Mouse (Mus musculus) hindbrain, embryonic 14.5 days (tissue): Measurements from ENCODE around the gene Btnl9. TPM values are rescaled to one million over a fixed set of nuclear protein-coding genes. Genes with fewer than 3 reads are reported as not detected.

Experiments used
- ATAC-seq: fragments of 200-750 bp; cut with Nextera tagmentation; 2 replicates; pipeline ENCODE4 v1.8.0; 2017; ENCODE audit warnings: moderate number of reproducible peaks, mild to moderate bottlenecking, moderate TSS enrichment, moderate library complexity; ENCODE audit not compliant: low FRiP score
- DNase-seq: peaks from one replicate; pipeline ENCODE4 v3.0.0-alpha.2; 2015; ENCODE audit warnings: low spot score
- H3K27ac ChIP-seq: fragments of 300-500 bp; sonication (generic); 2 replicates; pipeline ENCODE4 v1.5.1; 2014; ENCODE audit warnings: mild to moderate bottlenecking, moderate library complexity
- H3K27me3 ChIP-seq: fragments of 300-500 bp; sonication (generic); 2 replicates; pipeline ENCODE4 v1.6.1; 2014; ENCODE audit warnings: mild to moderate bottlenecking, low read length, mixed read lengths; ENCODE audit not compliant: control insufficient read depth, insufficient read depth
- H3K36me3 ChIP-seq: fragments of 300-500 bp; sonication (generic); replicated peaks from 2 replicates; pipeline ENCODE4 v1.6.1; 2014; ENCODE audit not compliant: control insufficient read depth, insufficient read depth
- H3K4me1 ChIP-seq: fragments of 300-500 bp; sonication (generic); replicated peaks from 2 replicates; pipeline ENCODE4 v1.6.1; 2014; ENCODE audit warnings: antibody characterized with exemption, low read length, mixed read lengths; ENCODE audit not compliant: control insufficient read depth, insufficient read depth
- H3K4me2 ChIP-seq: fragments of 300-500 bp; sonication (generic); replicated peaks from 2 replicates; pipeline ENCODE4 v1.6.1; 2014; ENCODE audit warnings: mild to moderate bottlenecking, moderate library complexity
- H3K4me3 ChIP-seq: fragments of 300-500 bp; sonication (generic); replicated peaks from 2 replicates; pipeline ENCODE4 v1.5.1; 2014; ENCODE audit warnings: mild to moderate bottlenecking, low read length
- H3K9ac ChIP-seq: fragments of 300-500 bp; sonication (generic); 2 replicates; pipeline ENCODE4 v1.6.1; 2014
- H3K9me3 ChIP-seq: fragments of 300-500 bp; sonication (generic); 2 replicates; pipeline ENCODE4 v1.6.1; 2016; ENCODE audit warnings: low read length; ENCODE audit not compliant: control insufficient read depth
- WGBS: fragments of 180-500 bp; shearing (Covaris S2); extraction: QIAGEN DNeasy Blood & Tissue Kit; methylation state at CpG from one replicate; pipeline ENCODE4 v1.1.7; 2014; 5-methylcytosine and 5-hydroxymethylcytosine counted together
- polyA plus RNA-seq: library from polyadenylated mRNA; unstranded; fragments of >200 nt; fragmentation: Nextera tagmentation; extraction: Ambion mirVana; gene quantifications from 2 replicates; pipeline ENCODE4 v1.2.1, GENCODE M21; 2014

Btnl9 gene
- polyA plus RNA-seq: 0.05 and 0.11 TPM in 2 replicates

DNA sequence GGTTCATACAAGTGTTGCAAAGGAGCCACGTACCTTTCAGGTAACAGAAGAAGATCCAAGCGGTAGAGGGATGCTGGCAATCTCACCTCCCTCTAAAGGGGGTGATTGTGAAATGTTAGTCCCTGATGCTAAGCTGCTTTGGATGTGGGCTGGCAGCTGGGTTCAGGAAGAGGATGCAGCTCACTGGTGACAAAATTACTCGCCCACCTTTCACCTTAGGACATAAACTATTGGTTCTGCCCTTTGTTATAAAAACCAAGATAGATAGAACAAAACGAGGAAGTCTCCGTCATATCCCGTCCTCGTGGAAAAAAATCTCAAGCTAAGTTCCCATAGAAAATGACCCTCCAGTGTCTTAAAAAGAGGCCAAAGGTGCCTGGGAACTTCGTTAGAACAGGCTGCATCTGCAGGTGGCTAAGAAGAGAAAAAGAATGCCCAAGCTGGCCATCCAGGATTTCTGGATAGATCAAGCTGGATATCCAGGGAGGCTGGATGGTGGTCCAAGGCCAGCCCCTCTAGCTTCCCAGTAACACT is at the start of gene Btnl9:
Btnl9 (minus strand) TSS at position 205 of the 534 bp plus-strand sequence.
- no peak within 1 kb of the TSS for H3K4me2 ChIP-seq
- 84% methylated on average over 8 of the region's 8 CpGs for WGBS
- H3K9me3 ChIP-seq: no peaks in the 10 kb centered on the region
- no peak for ATAC-seq
- no peaks in the 10 kb centered on the region for H3K36me3 ChIP-seq
- no peak within 1 kb of the TSS for H3K4me3 ChIP-seq
- H3K27ac ChIP-seq: no peak within 1 kb of the TSS
- H3K4me1 ChIP-seq: no peaks in the 10 kb centered on the region
- no peak within 1 kb of the TSS for H3K9ac ChIP-seq
- DNase-seq: no peak
- H3K27me3 ChIP-seq: no peaks in the 10 kb centered on the region

- DNase-seq: no peak
- ATAC-seq: no peak
Observed at GRCm38 (mm10) chr11:49235459-49236207, 48.7 kb upstream of the Btnl9 start.

GRCm38 (mm10) chr11:49232781-49233180 is 45.8 kb upstream of the Btnl9 start:
- DNase-seq (no peak), ATAC-seq (no peak)
- Histone ChIP-seq H3K27me3 (no peaks in the 10 kb centered on the region), H3K9ac (no peak overlapping the region), H3K9me3 (no peaks in the 10 kb centered on the region), H3K4me1 (no peaks in the 10 kb centered on the region), H3K4me3 (no peak overlapping the region), H3K27ac (no peak overlapping the region), H3K4me2 (no peak overlapping the region), H3K36me3 (no peaks in the 10 kb centered on the region)
- 79% methylated on average over 3 of the region's 3 CpGs for WGBS

More at GRCm38 (mm10) chr11:49235459-49236207, 48.7 kb upstream of the Btnl9 start:
- Histone ChIP-seq H3K9me3 (no peaks in the 10 kb centered on the region), H3K4me2 (no peak overlapping the region), H3K36me3 (no peaks in the 10 kb centered on the region), H3K9ac (no peak overlapping the region), H3K4me1 (no peaks in the 10 kb centered on the region), H3K4me3 (no peak overlapping the region), H3K27me3 (no peaks in the 10 kb centered on the region), H3K27ac (no peak overlapping the region)
- WGBS: 72% methylated on average over 3 of the region's 3 CpGs

- H3K9ac ChIP-seq: no peak overlapping the region
- DNase-seq (no peak), ATAC-seq (no peak)
- H3K27me3 ChIP-seq: no peaks in the 10 kb centered on the region
- no peaks in the 10 kb centered on the region for H3K9me3 ChIP-seq
- H3K4me2 ChIP-seq: no peak overlapping the region
- H3K4me1 ChIP-seq: no peaks in the 10 kb centered on the region
- H3K36me3 ChIP-seq: 0 out of 2 replicates have a peak, but pooled peaks cover 8% of the 10 kb centered on the region
- 58% methylated on average over 1 of the region's 1 CpGs for WGBS
- no peak overlapping the region for H3K27ac ChIP-seq
- H3K4me3 ChIP-seq: no peak overlapping the region
Observed at GRCm38 (mm10) chr11:49224455-49224854, 37.5 kb upstream of the Btnl9 start.

- Histone ChIP-seq H3K27ac (no peak overlapping the region), H3K4me3 (no peak overlapping the region), H3K27me3 (no peaks in the 10 kb centered on the region), H3K4me1 (no peaks in the 10 kb centered on the region), H3K9me3 (no peaks in the 10 kb centered on the region), H3K4me2 (no peak overlapping the region), H3K9ac (no peak overlapping the region), H3K36me3 (peaks cover 46% of the 10 kb centered on the region)
- no peak for DNase-seq
- no peak for ATAC-seq
- 94% methylated on average over 2 of the region's 2 CpGs for WGBS
Observed at GRCm38 (mm10) chr11:49219271-49219670, 32.3 kb upstream of the Btnl9 start.

GRCm38 (mm10) chr11:49213505-49213904 is 26.5 kb upstream of the Btnl9 start:
- Histone ChIP-seq H3K4me2 (no peak overlapping the region), H3K9ac (no peak overlapping the region), H3K4me1 (0 out of 2 replicates have a peak, but pooled peaks cover 8% of the 10 kb centered on the region), H3K27me3 (no peaks in the 10 kb centered on the region), H3K27ac (no peak overlapping the region), H3K36me3 (peaks cover 43% of the 10 kb centered on the region), H3K4me3 (no peak overlapping the region), H3K9me3 (no peaks in the 10 kb centered on the region)
- ATAC-seq (no peak), DNase-seq (no peak)
- WGBS: 100% methylated on average over 1 of the region's 1 CpGs

DNA sequence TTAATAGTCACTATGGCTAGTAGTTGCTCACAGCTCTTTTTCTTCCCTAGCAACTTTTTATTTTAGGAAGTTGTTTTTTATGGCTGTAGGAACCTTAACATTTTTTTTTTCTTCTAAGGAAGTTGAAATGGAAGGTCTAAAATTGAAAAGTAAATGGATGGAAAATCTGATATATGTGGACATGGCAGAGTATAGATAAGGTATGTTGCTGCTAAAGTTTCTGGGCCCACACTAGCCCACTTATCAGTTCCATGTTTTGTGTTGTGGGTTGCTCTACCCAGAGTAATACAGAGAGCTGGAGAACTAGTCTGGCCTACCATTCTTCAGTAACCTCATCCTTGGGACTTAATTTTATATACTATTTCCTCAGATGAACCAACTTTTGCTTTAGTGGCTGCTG is 25.6 kb upstream of the Btnl9 start:
- Histone ChIP-seq H3K4me1 (0 out of 2 replicates have a peak, but pooled peaks cover 11% of the 10 kb centered on the region), H3K27ac (no peak overlapping the region)
- no peak for ATAC-seq

GRCm38 (mm10) chr11:49207495-49207894 is 20.5 kb upstream of the Btnl9 start:
- WGBS: 96% methylated on average over 1 of the region's 1 CpGs
- Histone ChIP-seq H3K4me1 (peaks cover 27% of the 10 kb centered on the region), H3K9ac (no peak overlapping the region), H3K27me3 (no peaks in the 10 kb centered on the region), H3K9me3 (no peaks in the 10 kb centered on the region), H3K27ac (no peak overlapping the region), H3K36me3 (peaks cover 6% of the 10 kb centered on the region), H3K4me2 (no peak overlapping the region), H3K4me3 (no peak overlapping the region)
- ATAC-seq: no peak
- no peak for DNase-seq

More for the DNA sequence above, 25.6 kb upstream of the Btnl9 start:
- Histone ChIP-seq H3K27me3 (no peaks in the 10 kb centered on the region), H3K36me3 (peaks cover 42% of the 10 kb centered on the region), H3K9me3 (no peaks in the 10 kb centered on the region), H3K9ac (no peak overlapping the region), H3K4me3 (no peak overlapping the region), H3K4me2 (no peak overlapping the region)
- DNase-seq: no peak

DNA sequence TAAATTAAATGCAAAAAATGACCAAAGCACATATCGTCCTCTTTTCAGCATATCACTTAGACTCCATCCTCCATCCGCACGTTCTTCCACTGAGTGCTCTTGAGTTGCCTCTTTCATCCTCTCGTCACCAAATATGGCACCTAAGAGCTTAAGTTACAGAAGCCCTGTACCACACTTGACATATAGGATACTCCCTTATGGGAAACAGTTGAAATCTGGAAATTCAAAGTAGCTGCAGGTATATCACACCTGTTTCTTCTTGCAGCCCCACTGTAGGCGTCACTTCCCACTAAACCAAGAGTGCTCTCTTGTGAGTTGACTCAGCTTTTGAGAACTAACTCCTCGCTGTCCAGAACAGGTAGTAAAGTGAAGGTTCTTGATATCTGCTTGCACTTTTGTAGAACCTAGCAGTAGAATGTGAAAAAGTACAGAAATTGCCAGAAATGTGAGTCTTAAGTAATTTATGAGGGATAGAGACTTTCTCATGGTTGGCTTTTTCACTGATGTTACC is 18.2 kb upstream of the Btnl9 start:
- Histone ChIP-seq H3K9ac (peak overlapping the region; percentile 97; the same call in 1 of the 2 replicates), H3K27ac (no peak overlapping the region), H3K9me3 (no peaks in the 10 kb centered on the region), H3K4me3 (peak overlapping the region; percentile 90), H3K27me3 (no peaks in the 10 kb centered on the region), H3K4me1 (peaks cover 33% of the 10 kb centered on the region), H3K4me2 (peak overlapping the region; percentile 95), H3K36me3 (peaks cover 6% of the 10 kb centered on the region)
- 84% methylated on average over 6 of the region's 6 CpGs for WGBS
- DNase-seq (no peak), ATAC-seq (no peak)
